Mouse (Mus musculus) MN1 (cell line): ENCODE data around the gene Ppfibp1.

Source experiments
- DNase-seq: peaks from one replicate; pipeline ENCODE4 v3.0.0-alpha.2; 2016; ENCODE audit warnings: low spot score

Gene Ppfibp1

GRCm38 (mm10) chr6:146959908-146960680, 71.8 kb downstream of the Ppfibp1 start:
- DNase-seq, result peak; percentile 32

DNA sequence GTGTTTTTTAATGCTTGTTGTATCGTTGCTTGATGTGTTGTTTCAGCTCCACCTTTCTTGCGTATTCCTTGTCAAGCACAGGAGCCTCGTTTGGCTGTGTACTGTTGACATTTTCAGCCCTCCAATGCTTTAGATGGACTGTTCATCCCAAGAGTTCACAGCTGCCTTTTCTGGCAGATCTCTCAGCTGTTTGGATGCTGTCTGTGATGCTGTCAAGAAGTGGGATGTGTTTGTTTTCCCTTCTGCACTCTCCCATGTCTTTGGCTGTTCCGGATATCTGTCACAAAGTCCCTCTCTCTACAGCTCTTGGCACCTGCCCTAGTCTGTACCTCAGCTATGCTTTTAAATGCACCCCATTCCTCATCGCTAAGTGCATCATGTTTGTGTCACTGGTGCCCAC, 72.7 kb downstream of the Ppfibp1 start:
- DNase-seq, result no peak

GRCm38 (mm10) chr6:146961832-146962481, 73.7 kb downstream of the Ppfibp1 start:
- no peak for DNase-seq

GRCm38 (mm10) chr6:146963396-146964150, 75.3 kb downstream of the Ppfibp1 start:
- DNase-seq, result no peak

- DNase-seq, result no peak
Observed at GRCm38 (mm10) chr6:146965139-146965772, 77.0 kb downstream of the Ppfibp1 start.

DNA sequence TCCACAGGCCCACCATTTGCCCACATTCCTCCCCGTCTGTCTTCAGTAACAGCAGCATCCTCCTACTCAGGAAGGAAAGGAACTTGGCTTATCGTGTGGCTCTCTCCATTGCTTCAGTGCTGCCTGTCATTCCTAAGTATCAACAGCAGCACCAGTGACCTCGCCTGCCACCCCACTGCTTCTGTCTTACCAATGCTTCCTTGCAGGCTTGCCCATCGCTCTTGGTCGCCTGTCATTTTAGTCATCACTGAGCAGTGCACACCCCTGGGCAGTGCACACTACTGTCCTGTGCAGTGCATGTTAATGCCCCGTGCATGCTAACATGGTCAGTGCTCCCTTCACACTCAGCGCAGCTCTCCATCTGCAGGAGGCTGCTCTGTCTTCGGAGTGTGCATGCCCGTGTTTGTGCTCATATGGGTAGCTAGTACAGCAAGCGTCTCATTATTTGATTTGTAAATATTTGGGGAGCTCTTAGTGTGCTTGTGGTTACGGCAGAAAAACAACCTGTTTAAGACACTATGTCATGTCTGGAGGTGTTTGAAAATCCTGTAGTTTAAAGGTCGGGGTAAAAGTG, 78.2 kb downstream of the Ppfibp1 start:
- DNase-seq, result no peak

DNA sequence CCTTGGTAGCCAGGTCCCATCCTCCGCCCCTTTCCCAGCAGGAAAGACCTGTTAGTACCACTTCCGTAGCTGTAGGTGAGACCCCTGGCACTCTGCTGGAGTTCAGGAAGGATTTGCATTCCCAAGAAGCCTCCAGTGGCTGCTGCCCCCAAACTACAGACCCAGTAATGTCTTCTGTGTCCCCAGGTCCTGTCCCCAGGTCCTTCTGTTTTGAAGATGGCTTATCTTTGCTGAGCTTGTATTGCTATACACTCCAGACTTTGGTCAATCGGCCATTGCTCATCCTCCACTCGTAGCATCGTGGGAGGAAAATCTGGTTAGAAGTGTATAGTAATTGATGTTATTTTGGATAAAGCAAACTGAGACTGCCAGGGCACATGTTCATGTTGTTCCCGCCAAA, 79.5 kb downstream of the Ppfibp1 start:
- DNase-seq, result no peak

- no peak for DNase-seq
Observed at GRCm38 (mm10) chr6:146970811-146971210, 82.5 kb downstream of the Ppfibp1 start.

DNA sequence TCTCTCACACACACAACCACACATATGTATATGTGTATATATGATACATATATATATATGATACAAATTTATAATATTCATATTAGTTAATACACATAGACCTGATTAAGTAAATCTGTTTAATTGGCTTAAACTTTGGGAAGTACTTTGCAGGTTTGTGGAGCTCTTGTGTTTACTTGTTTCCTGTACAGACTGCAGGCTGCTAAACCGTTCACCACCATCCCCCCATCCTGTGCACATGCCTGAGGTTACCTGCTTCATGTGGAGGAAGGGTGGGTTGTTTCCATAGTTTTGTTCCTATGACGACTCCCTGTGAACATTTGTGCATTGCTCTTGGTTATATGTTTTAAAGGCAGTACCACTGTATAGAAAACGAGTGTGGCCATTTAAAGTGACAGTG, 83.1 kb downstream of the Ppfibp1 start:
- no peak for DNase-seq

- DNase-seq, result no peak
Observed at GRCm38 (mm10) chr6:146972009-146972408, 83.7 kb downstream of the Ppfibp1 start.

DNA sequence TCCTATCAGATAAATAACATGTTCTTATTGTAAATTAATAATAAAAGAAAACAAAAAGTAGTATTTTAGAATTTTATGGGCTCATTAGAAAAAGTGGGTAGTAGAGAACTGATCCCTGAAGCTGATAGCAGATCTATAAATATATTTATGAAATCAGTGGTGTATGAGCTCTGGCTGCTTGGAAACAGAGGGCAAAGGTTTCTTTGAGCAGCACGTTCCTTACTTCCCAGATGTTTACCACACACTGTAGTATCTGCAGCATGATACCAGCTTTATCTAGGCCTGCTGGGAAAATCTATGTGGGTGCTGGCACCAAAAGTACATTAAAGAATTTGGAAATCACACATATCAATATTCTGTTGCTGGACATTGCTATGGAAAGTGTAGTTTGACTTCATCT, 84.5 kb downstream of the Ppfibp1 start:
- DNase-seq, result no peak

GRCm38 (mm10) chr6:146973406-146973805, 85.1 kb downstream of the Ppfibp1 start:
- no peak for DNase-seq

DNA sequence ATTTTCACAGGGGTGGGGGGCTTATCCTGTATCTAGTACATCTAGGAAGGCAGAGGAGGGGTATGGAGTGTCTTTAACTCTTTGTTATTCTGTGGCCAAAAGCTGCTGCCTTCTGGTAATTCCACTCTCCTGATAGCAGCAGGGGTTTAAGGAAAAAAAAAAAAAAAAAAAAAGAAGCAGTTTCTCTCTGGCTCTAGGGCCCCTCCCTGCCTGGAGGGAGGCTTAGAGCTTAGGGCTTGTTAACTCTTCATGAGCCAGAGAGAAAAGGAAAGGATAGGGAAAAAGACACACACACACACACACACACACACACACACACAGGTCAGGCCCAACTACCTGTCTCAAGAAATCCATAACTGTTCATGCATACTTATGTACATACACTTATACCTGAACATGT, 85.5 kb downstream of the Ppfibp1 start:
- DNase-seq, result no peak

- DNase-seq, result no peak
Observed at GRCm38 (mm10) chr6:146976446-146976845, 88.2 kb downstream of the Ppfibp1 start.

DNA sequence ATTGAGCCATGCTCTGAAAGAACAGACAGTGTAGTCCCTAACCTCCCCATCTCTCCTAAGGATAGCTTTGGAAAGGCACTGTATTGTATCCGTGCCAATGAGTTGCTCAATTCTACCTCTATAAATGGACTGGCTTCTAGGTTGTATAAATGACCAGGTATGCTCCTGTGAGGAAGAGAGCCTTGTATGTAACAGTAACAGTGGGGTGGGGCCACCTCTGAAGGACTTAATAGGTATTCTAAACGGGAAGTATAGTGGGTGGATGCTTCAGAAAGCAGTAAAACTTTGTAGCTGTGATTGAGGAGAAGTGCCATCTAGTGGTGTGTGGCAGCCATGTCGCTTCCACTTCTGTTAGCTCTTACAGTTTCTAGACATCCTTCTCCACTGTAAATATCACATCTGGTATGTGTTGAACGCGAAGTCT, 90.4 kb downstream of the Ppfibp1 start:
- peak; percentile 14 for DNase-seq

DNA sequence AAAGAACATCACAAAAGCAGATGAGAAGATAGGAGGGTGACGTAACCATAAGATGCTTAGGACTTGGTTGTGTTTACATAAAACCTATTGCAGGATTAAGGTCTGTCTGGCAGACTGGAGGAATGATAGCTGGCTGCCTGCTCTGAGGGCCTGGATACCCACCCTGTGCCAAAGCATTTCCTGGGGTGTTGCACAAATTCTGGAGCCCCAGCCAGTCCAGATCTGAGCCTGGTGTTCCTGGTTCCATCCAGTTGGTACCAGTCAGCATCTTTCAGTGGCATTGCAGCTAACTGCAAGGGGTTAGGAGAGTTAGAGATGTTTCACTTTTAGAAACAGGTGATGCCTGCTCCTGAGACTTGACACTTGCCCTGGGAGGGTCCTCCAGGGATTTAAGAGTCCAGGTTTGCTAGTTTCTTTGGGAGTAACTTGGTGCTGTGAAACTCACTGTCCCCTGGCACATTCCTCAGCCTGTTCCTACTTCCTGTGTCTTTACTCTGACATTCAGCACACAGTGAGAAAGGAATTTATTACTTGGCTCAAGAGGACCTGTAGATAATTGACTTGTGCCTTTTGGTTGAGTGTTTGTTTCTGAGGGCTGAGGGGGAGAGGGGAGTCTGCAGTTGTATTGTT, 90.9 kb downstream of the Ppfibp1 start:
- DNase-seq, result no peak

DNA sequence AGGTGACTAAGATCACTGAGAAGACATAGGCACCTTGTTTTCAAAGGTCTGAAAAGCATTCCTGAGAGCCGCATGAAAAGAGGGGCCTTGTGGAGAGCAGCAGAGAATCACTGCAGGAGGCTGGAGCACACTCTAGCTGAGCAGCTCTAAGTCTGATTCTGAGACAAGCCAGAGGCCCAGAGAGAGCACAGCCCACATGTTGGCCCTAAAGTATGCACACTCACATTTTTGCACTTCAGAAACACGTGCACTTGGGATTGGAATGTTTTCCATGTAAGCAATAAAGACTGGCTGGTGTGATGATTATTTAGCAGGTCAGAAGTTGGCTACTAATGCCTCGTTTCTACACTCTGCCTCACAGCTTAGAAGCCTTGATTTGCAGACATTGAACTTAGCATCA, 91.7 kb downstream of the Ppfibp1 start:
- no peak for DNase-seq

- DNase-seq, result no peak
Observed at GRCm38 (mm10) chr6:146981249-146981835, 93.1 kb downstream of the Ppfibp1 start.

DNA sequence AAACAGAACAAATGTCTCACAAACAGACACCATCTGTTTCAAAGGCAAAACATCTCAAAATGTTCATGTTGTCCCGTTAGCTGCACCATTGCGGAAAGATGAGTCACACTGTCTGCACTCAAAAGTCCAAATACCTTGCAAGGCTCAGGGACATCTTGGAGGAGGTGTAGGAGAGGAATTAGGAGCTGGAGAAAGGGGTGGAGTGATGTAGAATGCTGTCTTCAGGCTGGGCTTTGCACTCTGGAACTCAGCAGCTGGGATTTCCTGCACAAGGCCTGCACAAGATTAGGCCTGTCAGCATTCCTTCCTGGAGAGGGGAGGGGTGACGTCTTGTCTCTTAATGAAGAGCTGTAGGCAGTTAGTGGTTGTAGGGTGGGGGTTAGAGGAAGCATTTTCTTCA, 96.3 kb downstream of the Ppfibp1 start:
- DNase-seq, result peak; percentile 51

- peak; percentile 48 for DNase-seq
Observed at GRCm38 (mm10) chr6:146994236-146994635, 105.9 kb downstream of the Ppfibp1 start.

DNA sequence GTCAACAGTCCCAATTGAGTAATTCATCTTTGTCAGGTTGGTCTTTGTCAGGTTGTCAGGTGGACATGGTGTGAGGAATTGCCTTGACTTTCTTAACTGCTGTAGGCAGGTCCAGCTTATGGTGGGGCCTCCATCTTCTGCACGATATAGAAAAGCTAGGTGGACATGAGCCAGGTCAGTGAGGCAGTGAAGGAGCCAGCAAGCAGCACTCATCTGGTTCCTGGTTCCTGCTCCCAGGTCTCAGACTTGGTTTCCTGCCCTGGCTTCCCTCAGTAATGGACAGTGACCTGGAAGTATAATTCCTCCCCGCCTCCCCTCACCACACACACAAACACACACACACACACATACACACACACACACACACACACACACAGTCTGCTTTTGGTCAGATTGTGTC, 107.1 kb downstream of the Ppfibp1 start:
- no peak for DNase-seq
